Mouse (Mus musculus) thymus, postnatal 4 days (tissue): ENCODE data around the gene Xrcc1.

ENCODE experiments used
- DNase-seq: peaks from one replicate; pipeline ENCODE4 v3.0.0; 2021

Xrcc1 gene

DNA sequence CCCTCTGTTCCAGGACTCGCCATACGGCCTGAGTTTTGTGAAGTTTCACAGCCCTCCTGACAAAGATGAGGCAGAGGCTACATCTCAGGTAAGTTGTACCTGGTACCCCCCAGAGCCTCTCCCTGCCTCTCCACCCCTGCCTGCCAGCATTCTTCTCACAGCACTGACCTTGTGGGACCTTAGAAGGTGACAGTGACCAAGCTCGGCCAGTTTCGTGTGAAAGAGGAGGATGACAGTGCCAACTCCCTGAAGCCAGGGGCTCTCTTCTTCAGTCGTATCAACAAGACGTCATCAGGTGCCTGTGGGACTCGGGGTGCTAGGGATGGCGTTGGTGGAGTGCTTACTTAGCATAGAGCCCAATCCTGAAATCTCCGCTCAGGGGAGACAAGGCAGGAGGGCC, 20.1 kb downstream of the Xrcc1 start:
- no peak for DNase-seq

- no peak for DNase-seq
Measured at GRCm38 (mm10) chr7:24568512-24568911, 22.4 kb downstream of the Xrcc1 start.

DNA sequence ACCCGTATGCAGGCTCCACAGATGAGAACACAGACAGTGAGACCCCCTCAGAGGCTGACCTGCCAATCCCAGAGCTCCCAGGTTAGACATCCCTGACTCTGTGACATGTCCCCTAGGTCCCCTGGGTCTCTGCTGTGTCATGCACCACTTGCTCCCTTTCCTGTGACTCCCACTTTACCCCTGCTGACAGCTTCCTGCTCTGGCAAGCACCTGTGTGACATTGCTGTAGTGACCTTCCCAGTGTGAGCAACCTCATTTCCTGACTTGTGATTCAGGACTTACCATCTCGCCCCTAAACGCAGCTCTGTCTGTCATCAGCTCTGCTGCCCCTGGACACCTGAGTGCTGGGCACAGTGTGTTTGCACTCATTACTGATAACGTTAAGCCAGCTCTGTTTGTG, 25.0 kb downstream of the Xrcc1 start:
- DNase-seq, result no peak

DNA sequence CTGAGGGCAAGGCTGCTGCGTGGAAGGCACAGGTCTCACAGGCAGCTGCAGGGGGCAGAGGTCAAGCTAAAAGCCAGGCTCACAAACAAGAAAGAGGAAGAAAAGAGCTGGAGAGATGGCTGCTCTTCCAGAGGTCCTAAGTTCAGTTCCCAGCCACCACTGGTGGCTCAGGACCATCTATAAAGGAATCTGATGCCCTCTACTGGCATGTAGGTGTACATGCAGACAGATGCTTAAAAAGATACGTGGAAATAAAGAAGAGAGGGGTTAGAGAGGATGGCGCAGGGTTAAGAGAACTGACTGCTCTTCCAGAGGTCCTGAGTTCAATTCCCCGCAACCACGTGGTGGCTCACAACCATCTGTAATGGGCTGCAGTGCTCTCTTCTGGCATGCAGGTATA, 26.4 kb downstream of the Xrcc1 start:
- DNase-seq, result no peak

GRCm38 (mm10) chr7:24574224-24574796, 28.2 kb downstream of the Xrcc1 start:
- no peak for DNase-seq

DNA sequence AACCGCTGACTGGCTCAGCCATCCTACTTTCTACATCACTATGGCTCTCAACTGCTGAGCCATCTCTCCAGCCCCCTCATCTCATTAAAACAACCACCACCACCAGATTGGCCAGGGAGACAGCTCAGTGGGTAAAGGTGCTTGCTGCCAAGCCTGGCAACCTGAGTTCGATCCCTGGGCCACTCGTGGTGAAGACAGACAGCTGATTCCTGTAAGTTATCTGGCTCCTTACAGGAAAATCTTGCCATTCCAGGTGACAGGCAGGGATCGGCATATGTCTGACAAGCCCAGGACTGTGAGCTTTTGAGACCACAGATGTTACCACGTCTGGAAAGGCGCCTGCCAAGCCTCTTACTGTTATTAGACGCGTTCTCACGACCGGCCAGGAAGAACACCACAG, 31.7 kb downstream of the Xrcc1 start:
- no peak for DNase-seq

GRCm38 (mm10) chr7:24584876-24585275, 38.8 kb downstream of the Xrcc1 start:
- no peak for DNase-seq

GRCm38 (mm10) chr7:24585995-24586394, 39.9 kb downstream of the Xrcc1 start:
- no peak for DNase-seq

GRCm38 (mm10) chr7:24586828-24587227, 40.7 kb downstream of the Xrcc1 start:
- no peak for DNase-seq

DNA sequence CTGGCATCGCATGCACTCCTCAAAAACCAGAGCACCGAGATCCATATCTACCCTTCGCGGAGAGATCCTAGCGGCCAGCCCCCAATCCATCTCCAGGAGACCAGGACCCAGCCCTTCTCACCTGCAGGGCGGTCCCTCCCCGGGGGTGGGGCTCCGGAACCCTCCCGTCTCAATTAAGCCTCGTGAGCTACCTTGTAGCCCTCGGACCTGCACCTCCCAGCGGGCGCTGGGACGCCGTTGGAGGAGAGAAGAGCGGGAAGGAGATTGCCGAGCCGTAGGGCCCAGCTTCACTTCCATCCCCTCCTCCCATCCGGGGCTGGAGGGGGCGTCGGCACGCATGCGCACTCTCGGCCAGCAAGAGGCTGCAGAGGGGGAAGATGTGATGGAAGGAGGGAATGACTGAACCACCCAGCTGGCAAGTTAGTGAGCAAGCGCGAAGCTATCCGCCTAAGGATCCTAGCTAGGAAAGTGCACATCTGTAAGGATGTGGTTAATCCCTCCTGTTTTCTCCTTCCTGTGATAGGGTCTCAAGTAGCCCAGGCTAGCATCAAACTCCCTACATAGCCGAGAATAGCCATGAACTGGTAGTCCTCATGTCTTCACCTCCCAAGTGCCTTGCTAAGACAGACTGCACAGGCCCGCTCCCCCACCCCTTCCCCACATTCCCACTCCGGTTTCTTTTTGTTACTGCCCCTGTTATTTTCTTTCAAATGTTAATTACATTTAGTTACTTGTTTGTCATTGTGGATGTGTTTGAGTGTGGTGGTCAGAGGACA, 41.4 kb downstream of the Xrcc1 start, which contains the start of the genes Ethe1 and Zfp575:
Ethe1 (plus strand) TSS at position 214 of the 776 bp plus-strand sequence.
Zfp575 (minus strand) TSS at position 312 of the 776 bp plus-strand sequence.
- peak; percentile 75 for DNase-seq

DNA sequence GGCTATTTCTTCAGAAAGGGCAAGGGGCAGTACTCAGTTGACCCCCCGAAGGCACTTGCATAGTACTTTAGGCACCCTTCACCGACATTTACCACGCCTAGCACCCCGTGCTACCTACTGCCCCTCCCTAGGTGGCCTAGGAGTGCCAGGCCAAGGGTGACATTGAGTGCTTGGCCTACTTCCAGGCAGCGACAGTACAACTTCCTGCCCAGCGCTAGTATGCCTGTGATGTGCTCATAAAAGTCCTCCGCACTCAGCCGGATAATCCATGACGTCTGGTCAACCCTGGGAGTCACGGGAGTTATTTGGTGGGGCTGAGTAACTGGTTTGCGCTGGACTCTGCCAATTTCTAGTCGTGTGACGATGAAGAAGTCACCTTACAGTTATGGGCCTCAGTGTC, 42.2 kb downstream of the Xrcc1 start:
- no peak for DNase-seq

GRCm38 (mm10) chr7:24591735-24592134, 45.6 kb downstream of the Xrcc1 start:
- no peak for DNase-seq

- DNase-seq, result no peak
Measured at GRCm38 (mm10) chr7:24592163-24592562, 46.1 kb downstream of the Xrcc1 start.

DNA sequence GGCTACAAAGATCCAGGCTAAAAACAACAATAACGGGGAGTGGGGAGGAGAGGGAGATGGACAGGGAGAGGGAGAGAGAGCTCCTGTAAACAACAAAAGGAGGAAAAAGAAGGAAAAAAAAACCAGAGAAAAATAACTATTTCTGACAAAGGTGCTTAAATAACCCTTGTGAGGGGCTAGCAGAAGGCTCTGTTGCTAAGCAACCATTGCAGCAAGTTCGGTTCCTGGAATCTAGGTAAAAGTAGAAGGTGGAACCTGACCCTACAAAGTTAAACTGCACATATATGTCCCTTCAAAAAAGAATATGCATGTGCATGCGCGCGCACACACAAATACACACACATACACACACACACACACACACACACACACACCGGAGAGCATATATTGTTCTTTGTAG, 46.7 kb downstream of the Xrcc1 start:
- DNase-seq, result no peak

- DNase-seq, result peak; percentile 82
Measured at GRCm38 (mm10) chr7:24593621-24594308, 47.7 kb downstream of the Xrcc1 start.

DNA sequence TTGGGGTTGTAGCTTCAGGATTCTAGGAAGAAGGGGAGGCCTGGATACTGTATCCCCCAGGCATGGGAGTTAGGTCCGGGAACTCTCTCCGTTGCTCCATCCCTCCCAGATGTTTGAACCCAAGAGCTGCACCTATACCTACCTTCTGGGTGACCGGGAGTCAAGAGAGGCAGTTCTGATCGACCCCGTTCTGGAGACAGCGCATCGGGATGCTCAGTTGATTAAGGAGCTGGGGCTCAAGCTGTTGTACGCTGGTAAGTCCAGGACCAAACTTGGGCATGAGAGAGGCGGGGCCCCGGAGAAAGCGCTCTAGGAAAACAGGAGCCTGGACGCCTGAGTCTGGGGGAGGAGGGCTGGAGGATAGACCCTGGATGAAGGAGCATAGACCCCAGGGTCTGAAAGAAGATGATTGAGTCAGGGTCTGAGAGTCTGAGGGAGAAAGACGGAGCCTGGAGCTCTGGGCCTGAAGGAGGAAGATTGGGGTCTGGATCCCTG, 48.3 kb downstream of the Xrcc1 start:
- DNase-seq, result no peak

- no peak for DNase-seq
Measured at GRCm38 (mm10) chr7:24595464-24595863, 49.4 kb downstream of the Xrcc1 start.

DNA sequence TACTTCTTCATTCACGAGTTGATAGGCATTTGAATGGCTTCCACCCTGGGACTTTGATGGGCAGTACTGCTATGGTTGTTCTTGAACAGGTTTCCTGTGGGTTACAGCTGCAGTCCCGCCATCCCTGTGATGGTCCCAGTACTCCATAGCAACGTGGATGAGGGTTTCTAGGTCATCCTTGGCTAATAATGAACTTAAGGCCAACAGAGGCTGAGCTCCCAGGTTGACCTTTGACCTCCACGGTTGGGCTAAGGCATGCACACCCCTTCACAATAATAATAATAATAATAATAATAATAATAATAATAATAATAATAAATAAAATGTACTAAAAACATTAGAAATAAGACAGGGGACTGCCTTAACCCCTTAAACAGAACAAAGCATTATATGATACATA, 52.0 kb downstream of the Xrcc1 start:
- no peak for DNase-seq

GRCm38 (mm10) chr7:24599211-24600067, 53.4 kb downstream of the Xrcc1 start:
- DNase-seq, result peak; percentile 72

- DNase-seq, result peak; percentile 99
Measured at GRCm38 (mm10) chr7:24600941-24601597, 55.0 kb downstream of the Xrcc1 start.

DNA sequence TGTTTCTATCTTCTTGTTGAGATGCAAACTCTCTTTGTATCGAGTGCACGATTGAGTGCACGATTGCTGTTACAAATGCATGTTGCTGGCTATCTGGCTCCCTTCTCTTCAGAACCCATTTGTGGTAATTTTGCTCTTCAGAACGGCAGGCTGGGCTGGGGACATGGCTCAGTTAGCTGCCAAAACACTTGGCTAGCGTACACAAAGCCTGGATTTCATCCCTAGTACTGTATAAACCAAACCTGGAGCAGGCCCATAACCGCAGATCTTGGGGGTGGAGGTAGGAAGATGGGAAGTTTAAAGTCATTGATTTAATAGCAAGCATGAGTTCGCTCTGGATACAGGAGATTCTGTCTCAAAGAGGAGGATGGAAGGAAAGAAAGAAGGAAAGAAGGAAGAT, 59.5 kb downstream of the Xrcc1 start:
- DNase-seq, result no peak

DNA sequence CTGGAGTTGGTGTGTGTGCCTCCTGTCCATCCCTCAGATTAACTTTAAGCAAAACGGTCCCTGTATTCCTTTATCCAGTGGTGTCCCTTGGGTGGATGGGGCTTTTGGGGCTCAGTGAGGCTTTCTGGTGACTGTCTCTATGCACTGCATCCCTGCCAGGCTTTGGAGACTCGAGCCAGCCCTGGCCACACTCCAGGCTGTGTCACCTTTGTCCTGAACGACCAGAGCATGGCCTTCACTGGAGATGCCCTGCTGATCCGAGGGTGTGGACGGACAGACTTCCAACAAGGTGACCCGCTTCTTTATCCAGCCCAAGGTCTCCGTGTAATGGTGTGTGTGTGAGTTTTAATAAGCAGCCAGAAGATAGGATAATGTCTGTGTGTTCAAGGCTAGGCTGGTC, 60.0 kb downstream of the Xrcc1 start:
- DNase-seq, result no peak
